Mouse (Mus musculus) hindbrain, embryonic 10.5 days (tissue): ENCODE results near the gene Gm45623. TPM values are rescaled to one million over a fixed set of nuclear protein-coding genes. Genes with fewer than 3 reads are reported as not detected.

ENCODE experiments used
- DNase-seq: peaks from one replicate; pipeline ENCODE4 v3.0.0-alpha.2; 2017; ENCODE audit warnings: low spot score
- H3K27ac ChIP-seq: fragments of 300-500 bp; sonication (generic); 2 replicates; pipeline ENCODE4 v1.5.1; 2016; ENCODE audit warnings: mild to moderate bottlenecking, moderate library complexity
- H3K27me3 ChIP-seq: fragments of 300-500 bp; sonication (generic); 2 replicates; pipeline ENCODE4 v1.6.1; 2016; ENCODE audit warnings: mild to moderate bottlenecking; ENCODE audit not compliant: poor library complexity, insufficient read depth, severe bottlenecking
- H3K36me3 ChIP-seq: fragments of 300-500 bp; sonication (generic); 2 replicates; pipeline ENCODE4 v1.6.1; 2016; ENCODE audit warnings: mild to moderate bottlenecking, moderate library complexity
- H3K4me1 ChIP-seq: fragments of 300-500 bp; sonication (generic); replicated peaks from 2 replicates; pipeline ENCODE4 v1.6.1; 2016; ENCODE audit warnings: mild to moderate bottlenecking
- H3K4me3 ChIP-seq: fragments of 300-500 bp; sonication (generic); 2 replicates; pipeline ENCODE4 v1.5.1; 2016; ENCODE audit warnings: mild to moderate bottlenecking, moderate library complexity
- H3K9me3 ChIP-seq: fragments of 300-500 bp; sonication (generic); 2 replicates; pipeline ENCODE4 v1.6.1; 2016; ENCODE audit warnings: mild to moderate bottlenecking, moderate library complexity
- WGBS: fragments of 180-500 bp; shearing (Covaris S2); methylation state at CpG from one replicate; pipeline ENCODE4 v1.1.7; 2016; 5-methylcytosine and 5-hydroxymethylcytosine counted together
- polyA plus RNA-seq: library from polyadenylated mRNA; unstranded; fragments of >200 nt; fragmentation: Nextera tagmentation; extraction: Ambion mirVana; gene quantifications from 2 replicates; pipeline ENCODE4 v1.2.1, GENCODE M21; 2016

Gene Gm45623
- polyA plus RNA-seq, 1 experiment from 2014 or later, result not detected

GRCm38 (mm10) chr13:56747554-56747953 lies 6.1 kb downstream of the Gm45623 start:
- Histone ChIP-seq H3K27me3 (peaks cover 31% of the 10 kb centered on the region), H3K4me3 (no peak overlapping the region), H3K9me3 (no peaks in the 10 kb centered on the region), H3K27ac (no peak overlapping the region), H3K36me3 (peaks cover 7% of the 10 kb centered on the region; the same call in 1 of the 2 replicates), H3K4me1 (peaks cover 11% of the 10 kb centered on the region)
- WGBS, result 77% methylated on average over 8 of the region's 8 CpGs
- no peak for DNase-seq

GRCm38 (mm10) chr13:56746739-56747532 lies 6.7 kb downstream of the Gm45623 start:
- peaks cover 5% of the 10 kb centered on the region for H3K4me1 ChIP-seq
- no peaks in the 10 kb centered on the region for H3K9me3 ChIP-seq
- WGBS, result 81% methylated on average over 10 of the region's 10 CpGs
- H3K27ac ChIP-seq, result no peak overlapping the region
- no peak overlapping the region for H3K4me3 ChIP-seq
- peaks cover 25% of the 10 kb centered on the region for H3K27me3 ChIP-seq
- DNase-seq, result no peak
- peaks cover 9% of the 10 kb centered on the region for H3K36me3 ChIP-seq

GRCm38 (mm10) chr13:56742325-56742901 lies 11.2 kb downstream of the Gm45623 start:
- no peaks in the 10 kb centered on the region for H3K9me3 ChIP-seq
- H3K27ac ChIP-seq, result no peak overlapping the region
- no peaks in the 10 kb centered on the region for H3K27me3 ChIP-seq
- peaks cover 54% of the 10 kb centered on the region for H3K36me3 ChIP-seq
- 72% methylated on average over 6 of the region's 6 CpGs for WGBS
- H3K4me3 ChIP-seq, result no peak overlapping the region
- DNase-seq, result no peak
- no peaks in the 10 kb centered on the region for H3K4me1 ChIP-seq

- WGBS, result 86% methylated on average over 7 of the region's 7 CpGs
- H3K4me1 ChIP-seq, result no peaks in the 10 kb centered on the region
Measured at GRCm38 (mm10) chr13:56741691-56742090, 11.9 kb downstream of the Gm45623 start.

GRCm38 (mm10) chr13:56740496-56740895 lies 13.1 kb downstream of the Gm45623 start:
- Histone ChIP-seq H3K4me3 (no peak overlapping the region), H3K4me1 (no peaks in the 10 kb centered on the region), H3K36me3 (peaks cover 73% of the 10 kb centered on the region), H3K27me3 (no peaks in the 10 kb centered on the region), H3K27ac (no peak overlapping the region), H3K9me3 (no peaks in the 10 kb centered on the region)
- 88% methylated on average over 6 of the region's 6 CpGs for WGBS
- DNase-seq, result no peak

More at GRCm38 (mm10) chr13:56741691-56742090, 11.9 kb downstream of the Gm45623 start:
- Histone ChIP-seq H3K9me3 (no peaks in the 10 kb centered on the region), H3K4me3 (no peak overlapping the region), H3K27me3 (no peaks in the 10 kb centered on the region), H3K36me3 (peaks cover 61% of the 10 kb centered on the region), H3K27ac (no peak overlapping the region)
- DNase-seq, result no peak

GRCm38 (mm10) chr13:56739556-56739955 lies 14.1 kb downstream of the Gm45623 start:
- DNase-seq, result no peak
- Histone ChIP-seq H3K4me1 (no peaks in the 10 kb centered on the region), H3K27me3 (no peaks in the 10 kb centered on the region), H3K9me3 (no peaks in the 10 kb centered on the region), H3K27ac (no peak overlapping the region), H3K4me3 (no peak overlapping the region), H3K36me3 (peaks cover 82% of the 10 kb centered on the region)
- 94% methylated on average over 5 of the region's 5 CpGs for WGBS

GRCm38 (mm10) chr13:56735212-56735875 lies 18.3 kb downstream of the Gm45623 start:
- Histone ChIP-seq H3K27ac (no peak overlapping the region), H3K36me3 (peaks cover 100% of the 10 kb centered on the region), H3K4me3 (no peak overlapping the region), H3K9me3 (no peaks in the 10 kb centered on the region), H3K27me3 (no peaks in the 10 kb centered on the region), H3K4me1 (no peaks in the 10 kb centered on the region)
- 74% methylated on average over 6 of the region's 6 CpGs for WGBS
- no peak for DNase-seq

GRCm38 (mm10) chr13:56734617-56735016 lies 19.0 kb downstream of the Gm45623 start:
- peaks cover 100% of the 10 kb centered on the region for H3K36me3 ChIP-seq
- H3K4me3 ChIP-seq, result no peak overlapping the region
- H3K27me3 ChIP-seq, result no peaks in the 10 kb centered on the region
- H3K9me3 ChIP-seq, result no peaks in the 10 kb centered on the region
- no peaks in the 10 kb centered on the region for H3K4me1 ChIP-seq
- 90% methylated on average over 4 of the region's 4 CpGs for WGBS
- no peak for DNase-seq
- no peak overlapping the region for H3K27ac ChIP-seq

GRCm38 (mm10) chr13:56729046-56729445 lies 24.6 kb downstream of the Gm45623 start:
- no peak overlapping the region for H3K27ac ChIP-seq
- no peaks in the 10 kb centered on the region for H3K27me3 ChIP-seq
- no peak for DNase-seq
- H3K9me3 ChIP-seq, result no peaks in the 10 kb centered on the region
- H3K4me3 ChIP-seq, result no peak overlapping the region
- H3K36me3 ChIP-seq, result peaks cover 100% of the 10 kb centered on the region
- WGBS, result 97% methylated on average over 7 of the region's 7 CpGs
- no peaks in the 10 kb centered on the region for H3K4me1 ChIP-seq

GRCm38 (mm10) chr13:56726551-56726950 lies 27.1 kb downstream of the Gm45623 start:
- WGBS, result 92% methylated on average over 4 of the region's 4 CpGs
- DNase-seq, result no peak
- no peak overlapping the region for H3K4me3 ChIP-seq
- no peaks in the 10 kb centered on the region for H3K4me1 ChIP-seq
- no peaks in the 10 kb centered on the region for H3K27me3 ChIP-seq
- peaks cover 94% of the 10 kb centered on the region for H3K36me3 ChIP-seq
- H3K27ac ChIP-seq, result no peak overlapping the region
- H3K9me3 ChIP-seq, result no peaks in the 10 kb centered on the region

GRCm38 (mm10) chr13:56712221-56712620 lies 41.4 kb downstream of the Gm45623 start:
- 96% methylated on average over 2 of the region's 2 CpGs for WGBS
- Histone ChIP-seq H3K9me3 (no peaks in the 10 kb centered on the region; the same call in 1 of the 2 replicates), H3K27ac (no peak overlapping the region), H3K36me3 (peaks cover 54% of the 10 kb centered on the region), H3K27me3 (no peaks in the 10 kb centered on the region), H3K4me1 (peaks cover 11% of the 10 kb centered on the region), H3K4me3 (no peak overlapping the region)
- DNase-seq, result no peak

- 46% methylated on average over 2 of the region's 2 CpGs for WGBS
- Histone ChIP-seq H3K27me3 (no peaks in the 10 kb centered on the region), H3K9me3 (no peaks in the 10 kb centered on the region; the same call in 1 of the 2 replicates), H3K36me3 (peaks cover 70% of the 10 kb centered on the region), H3K27ac (no peak overlapping the region), H3K4me1 (peaks cover 18% of the 10 kb centered on the region), H3K4me3 (no peak overlapping the region)
- no peak for DNase-seq
Measured at GRCm38 (mm10) chr13:56710620-56711019, 43.0 kb downstream of the Gm45623 start.

- H3K4me1 ChIP-seq, result peaks cover 37% of the 10 kb centered on the region
- H3K27ac ChIP-seq, result no peak overlapping the region
- H3K27me3 ChIP-seq, result no peaks in the 10 kb centered on the region
- 89% methylated on average over 4 of the region's 4 CpGs for WGBS
- no peak for DNase-seq
- H3K36me3 ChIP-seq, result peaks cover 70% of the 10 kb centered on the region
- H3K9me3 ChIP-seq, result no peaks in the 10 kb centered on the region; the same call in 1 of the 2 replicates
- no peak overlapping the region for H3K4me3 ChIP-seq
Measured at GRCm38 (mm10) chr13:56707606-56708005, 46.0 kb downstream of the Gm45623 start.
